Mouse (Mus musculus) myocyte (in vitro differentiated cells): ENCODE measurements around the gene Tprn.

Experiments used
- E2F4 ChIP-seq: IDR thresholded peaks from one replicate; pipeline ENCODE4 v1.6.1; 2011; ENCODE audit warnings: mild to moderate bottlenecking, control low read depth, moderate library complexity; ENCODE audit not compliant: insufficient read depth
- MAX ChIP-seq: IDR thresholded peaks from one replicate; pipeline ENCODE4 v1.6.1; 2011; ENCODE audit warnings: low read depth, mild to moderate bottlenecking, control low read depth
- MYOD1 ChIP-seq, 3 experiments: IDR thresholded peaks; one replicate each; pipeline ENCODE4 v1.6.1; 2011; ENCODE audit warnings: control low read depth in 2 of 3, low read depth in 2 of 3, mild to moderate bottlenecking in 2 of 3, moderate library complexity in 1 of 3; ENCODE audit not compliant: insufficient read length in 2 of 3, control insufficient read depth in 1 of 3
- MYOG ChIP-seq, 3 experiments: IDR thresholded peaks; one replicate each; pipeline ENCODE4 v1.6.1; 2011; ENCODE audit warnings: control low read depth in 2 of 3, low read depth in 2 of 3, mild to moderate bottlenecking in 2 of 3; ENCODE audit not compliant: insufficient read length in 2 of 3, control insufficient read depth in 1 of 3, insufficient read depth in 1 of 3
- POLR2A ChIP-seq: IDR thresholded peaks from one replicate; pipeline ENCODE4 v1.6.1; 2011; ENCODE audit warnings: low read depth, mild to moderate bottlenecking, control low read depth, moderate library complexity; ENCODE audit not compliant: insufficient read length
- SRF ChIP-seq: IDR thresholded peaks from one replicate; pipeline ENCODE4 v1.6.1; 2011; ENCODE audit warnings: low read depth; ENCODE audit not compliant: control insufficient read depth, insufficient read length
- TCF12 ChIP-seq: IDR thresholded peaks from one replicate; pipeline ENCODE4 v1.6.1; 2011; ENCODE audit warnings: mild to moderate bottlenecking, control low read depth; ENCODE audit not compliant: poor library complexity, insufficient read depth, severe bottlenecking
- USF1 ChIP-seq: IDR thresholded peaks from one replicate; pipeline ENCODE4 v1.6.1; 2011; ENCODE audit warnings: low read depth, mild to moderate bottlenecking, control low read depth, moderate library complexity

DNA sequence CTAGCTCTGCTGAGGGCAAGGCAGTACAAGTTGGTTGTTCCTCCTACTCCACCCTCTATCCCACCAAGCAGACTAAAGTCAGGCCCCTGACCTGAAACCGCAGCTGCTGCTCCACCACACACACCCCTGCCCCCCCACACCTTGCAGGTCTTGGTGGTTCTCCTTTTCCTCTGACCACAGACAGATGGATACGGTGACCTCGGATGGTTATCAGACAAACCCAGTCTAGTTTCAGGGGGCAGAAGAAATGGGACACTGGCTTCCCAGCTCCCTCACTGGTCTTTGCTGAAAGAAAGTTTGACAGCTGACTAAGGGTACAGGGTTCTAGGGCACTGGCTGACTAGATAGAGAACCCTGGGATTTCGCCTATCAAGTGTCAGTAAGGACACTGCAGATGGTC, 29.0 kb upstream of the Tprn start:
- TF ChIP-seq POLR2A (no peak), MYOG (IDR thresholded peaks at IDR 0.05; ENCODE audit: control insufficient read depth in 1 of 3, insufficient read depth in 1 of 3, insufficient read length in 2 of 3, low read depth in 2 of 3) (no peak), USF1 (no peak), E2F4 (no peak), SRF (no peak), TCF12 (no peak), MAX (no peak), MYOD1 (IDR thresholded peaks at IDR 0.05; ENCODE audit: control insufficient read depth in 1 of 3, insufficient read length in 2 of 3, low read depth in 2 of 3) (no peak)
